Mouse (Mus musculus) left cerebral cortex, adult 11 months (tissue): ENCODE measurements at regions not wholly inside any gene's neighbourhood (a gene's known extent, or its start where the extent isn't known, plus 50 kb on each side); places are given as distances from the start of the nearest gene placed in this dataset.

Experiments
- DNase-seq: peaks from one replicate; pipeline ENCODE4 v3.0.0; 2022; ENCODE audit warnings: low spot score

GRCm38 (mm10) chr16:24341736-24342135 lies 51.6 kb upstream of the Lpp start:
- DNase-seq, result no peak

GRCm38 (mm10) chr16:24340646-24341045 lies 52.7 kb upstream of the Lpp start:
- DNase-seq, result no peak

GRCm38 (mm10) chr16:24339320-24340265 lies 53.7 kb upstream of the Lpp start:
- DNase-seq, result no peak

- DNase-seq, result no peak
Observed at GRCm38 (mm10) chr16:24338404-24338803, 54.9 kb upstream of the Lpp start.

DNA sequence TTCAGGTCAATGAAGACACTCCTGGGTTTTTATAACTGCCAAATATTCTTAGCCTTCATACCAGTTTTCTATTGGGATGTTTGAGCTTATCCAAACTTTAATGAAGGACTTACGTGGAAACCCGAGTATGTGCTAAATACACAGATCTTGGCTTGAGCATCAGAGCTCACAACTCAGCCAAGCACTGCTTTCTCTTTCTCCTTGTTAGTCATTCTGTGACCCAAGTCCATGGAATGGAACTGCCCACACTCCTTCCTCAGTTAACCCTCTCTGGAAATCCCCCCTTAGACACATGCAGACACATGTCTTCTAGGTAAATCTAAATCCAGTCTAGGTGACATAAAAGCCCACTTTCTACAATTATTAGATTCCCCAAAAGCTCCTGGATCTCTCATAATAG lies 58.9 kb upstream of the Lpp start:
- no peak for DNase-seq

DNA sequence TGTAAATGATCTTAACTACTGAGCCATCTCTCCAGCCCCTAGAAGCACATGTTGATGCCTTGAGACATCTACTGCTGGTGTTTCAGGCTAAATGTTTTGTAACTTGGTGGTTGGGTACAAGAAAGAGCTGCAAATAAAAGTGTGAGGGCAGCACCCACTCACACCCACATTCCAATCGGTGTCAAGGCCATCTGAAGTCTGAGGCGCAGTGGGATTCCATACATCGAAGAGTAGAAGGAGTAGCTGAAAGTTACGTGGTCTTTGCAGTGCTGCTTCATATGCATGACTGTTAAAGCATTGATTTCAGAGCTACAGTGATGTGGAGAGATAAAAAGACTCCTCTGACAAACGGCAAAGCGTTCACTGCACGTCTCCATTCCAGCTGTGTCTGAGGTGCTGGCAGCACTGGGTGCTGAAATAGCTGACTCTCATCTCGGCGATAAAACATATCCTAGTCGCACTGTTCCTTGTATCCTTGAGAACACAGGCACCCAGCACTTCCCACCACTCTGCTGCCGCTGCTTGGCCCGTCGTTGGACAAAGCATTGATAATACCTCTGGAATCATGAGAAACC lies 61.8 kb upstream of the Lpp start:
- DNase-seq, result no peak

GRCm38 (mm10) chr16:24326571-24326970 lies 66.7 kb upstream of the Lpp start:
- DNase-seq, result no peak

- DNase-seq, result peak; percentile 53
Observed at GRCm38 (mm10) chr16:24326046-24326445, 67.3 kb upstream of the Lpp start.

GRCm38 (mm10) chr16:24324917-24325316 lies 68.4 kb upstream of the Lpp start:
- DNase-seq, result no peak

DNA sequence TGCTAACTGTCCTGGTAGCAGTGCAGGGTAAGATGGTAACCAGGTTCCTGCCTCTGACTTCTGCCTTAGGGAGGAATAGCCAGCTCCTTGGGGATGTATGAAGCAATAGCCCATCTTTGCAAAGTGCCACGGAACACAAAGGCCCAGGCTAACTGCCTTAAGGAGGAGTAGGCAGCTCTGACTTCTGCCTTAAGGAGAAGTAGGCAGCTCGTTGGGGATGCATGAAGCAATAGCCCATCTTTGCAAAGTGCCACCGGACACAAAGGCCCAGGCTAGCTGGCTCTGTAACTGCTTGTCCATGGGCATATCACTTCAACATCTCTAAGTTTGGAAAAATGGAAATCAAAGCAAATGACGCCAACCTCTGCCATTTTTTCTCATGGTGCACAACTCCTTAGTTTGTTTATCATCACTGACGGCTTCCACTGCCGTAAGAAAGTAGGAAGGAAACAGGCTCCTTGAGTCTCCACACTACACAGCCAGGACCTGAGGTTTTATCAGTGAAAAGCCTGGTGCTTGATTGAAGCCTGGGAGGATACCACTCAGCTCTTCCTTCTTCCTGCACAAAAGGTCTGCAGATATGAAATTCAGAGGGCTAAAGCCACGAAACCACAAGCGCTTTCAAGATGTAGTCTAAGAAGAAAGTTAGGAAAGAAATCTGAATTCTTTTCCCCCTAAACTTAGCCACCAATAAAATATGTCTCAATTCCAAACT lies 74.4 kb upstream of the Lpp start:
- DNase-seq, result no peak

DNA sequence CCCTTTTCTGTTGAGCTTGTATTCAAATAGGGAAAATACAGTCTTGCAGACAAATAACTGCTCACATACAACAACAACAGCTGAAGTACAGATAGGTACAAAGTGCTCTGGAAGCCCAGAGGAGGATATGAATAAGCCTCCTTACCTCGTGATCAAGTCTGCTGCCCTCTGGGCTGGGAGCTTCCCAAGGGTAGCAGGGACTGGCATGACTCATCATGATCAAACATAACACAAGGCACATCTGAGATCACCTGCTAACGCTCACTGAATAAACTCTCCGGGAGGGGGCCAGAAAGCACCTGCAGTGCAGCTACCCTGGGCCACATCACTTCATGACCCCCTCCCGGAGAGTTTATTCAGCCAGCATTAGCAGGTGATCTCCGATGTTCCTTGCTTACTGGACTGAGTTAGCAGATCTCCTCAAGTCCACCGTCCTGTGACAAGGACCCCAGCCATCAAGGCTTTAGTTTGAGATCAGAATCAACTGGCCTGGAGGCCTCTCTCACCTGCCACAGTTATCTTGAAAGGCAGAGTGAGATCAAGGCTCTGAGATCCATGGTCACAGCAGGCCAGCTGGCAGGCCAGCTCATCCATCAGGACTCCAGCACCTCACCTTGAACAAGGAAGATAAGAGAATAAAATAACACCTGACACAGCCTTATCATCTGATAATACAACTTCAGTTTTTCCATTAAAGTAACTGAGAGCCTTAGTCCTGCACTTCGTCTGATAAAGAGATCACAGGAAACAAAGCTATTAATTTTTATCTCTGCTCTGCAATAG lies 79.6 kb upstream of the Lpp start:
- no peak for DNase-seq

- DNase-seq, result no peak
Observed at GRCm38 (mm10) chr16:24305391-24305790, 87.9 kb upstream of the Lpp start.

DNA sequence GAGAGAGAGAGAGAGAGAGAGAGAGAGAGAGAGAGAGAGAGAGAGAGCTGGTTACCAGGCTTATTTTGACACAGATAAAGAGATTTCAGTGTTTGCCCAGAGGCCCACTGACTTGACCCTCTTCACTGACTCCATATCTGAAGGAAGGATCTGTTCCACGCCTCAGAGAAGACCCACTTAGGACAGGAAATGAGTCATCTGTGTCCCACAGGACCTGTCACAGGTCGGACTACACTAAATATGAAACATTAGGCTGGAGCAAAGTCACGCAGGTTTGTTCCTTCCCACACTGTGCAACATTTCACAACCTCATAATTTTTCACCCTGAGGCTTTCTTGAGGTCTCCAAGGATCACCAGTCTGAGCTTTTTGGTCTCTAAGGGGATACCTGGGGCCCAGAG lies 96.5 kb upstream of the Lpp start:
- no peak for DNase-seq

GRCm38 (mm10) chr16:24295626-24296440 lies 97.5 kb upstream of the Lpp start:
- DNase-seq, result no peak

GRCm38 (mm10) chr16:24284215-24284614 lies 109.1 kb upstream of the Lpp start:
- DNase-seq, result no peak

DNA sequence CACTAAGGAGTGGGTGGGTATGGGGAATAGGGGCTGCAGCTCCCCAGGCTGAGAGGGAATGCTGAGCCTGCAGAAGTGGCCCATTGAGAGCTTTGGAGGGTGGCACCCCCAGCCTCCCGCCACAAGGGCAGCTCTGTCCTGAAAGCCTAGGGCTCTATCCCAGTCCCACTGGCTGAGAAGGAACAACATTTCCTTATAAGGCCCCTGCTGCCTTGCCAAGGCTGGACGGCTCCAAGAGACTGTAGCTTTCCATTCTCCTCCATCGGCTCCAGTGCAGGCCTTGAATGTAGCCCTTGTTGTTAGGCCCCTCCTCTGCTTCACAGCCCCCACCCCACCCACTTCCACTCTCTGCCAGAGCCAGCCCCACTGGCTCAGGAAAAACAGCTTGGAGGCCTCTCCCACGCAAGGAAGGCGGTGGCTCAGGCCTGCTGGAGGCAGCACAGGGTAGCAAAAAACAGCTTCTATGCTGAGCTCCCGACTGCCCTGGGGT lies 111.1 kb upstream of the Lpp start:
- DNase-seq, result peak; percentile 82

DNA sequence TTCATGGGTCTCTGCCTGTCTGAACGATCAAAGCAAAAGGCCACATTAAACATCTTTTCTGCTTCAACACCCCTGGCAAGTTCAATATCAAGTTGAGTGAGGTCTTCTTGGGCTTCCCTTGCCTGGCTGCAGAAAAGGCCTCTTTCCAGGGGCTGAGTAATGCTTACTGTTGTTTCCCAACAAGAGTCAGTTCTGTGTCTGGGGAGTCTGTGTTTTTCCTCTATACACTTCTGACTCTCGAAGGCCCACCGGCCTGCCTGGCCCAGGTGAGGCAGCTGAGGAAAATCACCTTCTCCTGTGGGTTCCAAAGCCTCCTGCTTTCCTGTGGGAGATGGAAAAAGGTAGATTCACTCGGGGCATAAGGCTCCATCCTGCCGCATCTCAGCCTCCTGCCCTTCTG lies 111.7 kb upstream of the Lpp start:
- DNase-seq, result no peak

GRCm38 (mm10) chr16:24277857-24278256 lies 115.5 kb upstream of the Lpp start:
- no peak for DNase-seq

DNA sequence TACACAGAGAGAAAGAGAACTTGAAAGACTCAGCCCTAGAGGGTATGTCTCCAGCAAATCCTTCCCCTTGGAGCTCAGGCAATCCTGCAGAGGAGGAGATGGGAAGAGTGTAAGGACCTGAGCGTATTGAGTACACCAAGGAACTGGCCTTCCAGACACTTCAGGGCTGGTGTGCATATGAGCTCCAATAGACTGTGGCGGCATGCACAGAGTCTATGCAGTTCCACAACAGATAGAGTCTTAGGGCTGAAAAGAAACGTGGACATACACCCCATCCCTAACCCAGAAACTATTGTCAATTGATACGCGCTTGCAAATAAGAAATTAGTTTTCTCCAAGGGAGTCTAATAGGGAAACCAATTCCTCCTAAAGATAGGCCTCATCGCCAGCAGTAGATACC lies 130.6 kb upstream of the Lpp start:
- no peak for DNase-seq

GRCm38 (mm10) chr16:24259711-24260230 lies 133.5 kb upstream of the Lpp start:
- DNase-seq, result no peak

DNA sequence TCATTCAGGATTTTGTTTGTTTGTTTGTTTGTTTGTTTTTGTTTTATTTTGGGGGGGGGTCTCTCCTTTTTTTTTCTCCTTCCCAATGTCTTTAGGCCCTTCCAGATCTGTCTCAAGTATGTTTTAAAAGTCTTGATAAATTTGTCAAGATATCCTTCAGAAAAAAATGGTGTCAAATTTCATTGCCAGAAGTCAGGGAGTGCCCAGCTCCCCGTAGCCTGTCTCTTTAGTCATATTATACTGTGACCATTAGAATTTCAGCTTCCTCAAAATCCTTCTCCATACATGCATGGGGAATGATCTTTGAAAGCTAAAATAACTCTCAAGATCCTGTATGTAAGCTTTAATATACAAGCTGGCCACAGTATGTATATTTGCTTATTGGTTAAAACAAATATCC lies 134.3 kb upstream of the Lpp start:
- DNase-seq, result no peak
